Comparison of ENCODE assay signal across 8 mouse cellular contexts in the genomic region with DNA sequence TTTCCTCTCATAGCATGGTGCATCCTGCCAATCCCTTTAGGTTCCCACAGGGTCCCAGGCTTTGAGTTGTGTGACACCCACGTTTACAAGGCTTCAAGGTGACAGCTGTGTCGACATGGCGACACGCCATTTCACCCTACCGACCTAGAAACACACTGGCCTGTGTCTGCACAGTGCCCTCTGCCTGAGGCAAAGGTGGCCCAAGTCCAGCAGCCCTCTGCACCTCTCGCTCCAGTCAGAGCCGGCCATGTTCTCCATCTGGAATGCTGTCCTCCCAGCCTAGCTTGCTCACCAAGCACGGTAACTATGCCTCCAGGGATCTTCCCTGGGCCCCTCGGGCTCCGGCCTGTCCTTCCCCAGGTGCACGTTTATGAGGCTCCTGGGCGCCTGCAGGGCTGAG. TPM values are rescaled to one million over a fixed set of nuclear protein-coding genes. Genes with fewer than 3 reads are reported as not detected.
DNase-seq lines count a peak whose midpoint lies in the region; ATAC-seq and TF ChIP-seq lines count a peak whose summit lies in the region.

No protein-coding gene starts in this region.

- peak overlapping the region; percentile 67; the same call in 1 of the 2 replicates for H3K4me2 ChIP-seq in midbrain, embryonic 15.5 days

- no peak overlapping the region for H3K9ac ChIP-seq in liver, adult 2 months (ENCODE audit: low read depth, low read length)
- no peak overlapping the region for H3K9ac ChIP-seq in midbrain, embryonic 15.5 days

- no peak for TF ChIP-seq POLR2A in liver, adult 2 months (IDR thresholded peaks at IDR 0.05; ENCODE audit: extremely low read depth, insufficient read depth, low read length)
- TF ChIP-seq POLR2A in kidney, adult 2 months (IDR thresholded peaks at IDR 0.05; ENCODE audit: low read depth, low read length): no peak

- peak; percentile 61 for DNase-seq in liver, adult 2 months (ENCODE audit: extremely low read depth, low read depth, low spot score)
- DNase-seq in liver: no peak
- DNase-seq in cerebellum, adult 9-10 months: peak; percentile 57
- peak; percentile 73 for DNase-seq in kidney, adult 2 months
- no peak for DNase-seq in embryo, embryonic 10.5 days (ENCODE audit: low spot score)
- no peak for DNase-seq in left cerebral cortex, adult 8-10 months (ENCODE audit: low spot score in 2 of 2)
- no peak for DNase-seq in left cerebral cortex, adult 9 months (ENCODE audit: low spot score in 2 of 2)

- H3K79me2 ChIP-seq in liver, adult 2 months (ENCODE audit: control insufficient read depth, insufficient read depth, low read length): no peaks in the 10 kb centered on the region

- no peak overlapping the region for H3K4me3 ChIP-seq in liver, adult 2 months (ENCODE audit: insufficient read depth, low read depth, low read length)
- no peak overlapping the region for H3K4me3 ChIP-seq in kidney, adult 2 months (ENCODE audit: insufficient read depth, low read depth, low read length)
- H3K4me3 ChIP-seq in midbrain, embryonic 15.5 days: no peak overlapping the region

- H3K9me3 ChIP-seq in midbrain, embryonic 15.5 days: no peaks in the 10 kb centered on the region

- WGBS in liver, adult 2 months: 57% methylated on average over 12 of the region's 12 CpGs
- 44% methylated on average over 12 of the region's 12 CpGs for WGBS in kidney, adult 2 months
- WGBS in midbrain, embryonic 15.5 days: 82% methylated on average over 12 of the region's 12 CpGs

- H3K27ac ChIP-seq in liver, adult 2 months (replicated peaks; ENCODE audit: insufficient read depth, low read depth, low read length): no peak overlapping the region
- H3K27ac ChIP-seq in kidney, adult 2 months (ENCODE audit: insufficient read depth, low read depth, low read length): no peak overlapping the region
- H3K27ac ChIP-seq in midbrain, embryonic 15.5 days: no peak overlapping the region

- TF ChIP-seq CTCF in liver, adult 2 months (IDR thresholded peaks at IDR 0.05; ENCODE audit: low read depth, low read length): no peak
- no peak for TF ChIP-seq CTCF in kidney, adult 2 months (conservative IDR thresholded peaks at IDR 0.05; ENCODE audit: insufficient read depth, insufficient read length, low read depth, low read length)

- H3K4me1 ChIP-seq in liver, adult 2 months (ENCODE audit: control insufficient read depth, insufficient read depth, low read length): no peaks in the 10 kb centered on the region
- no peaks in the 10 kb centered on the region; the same call in 1 of the 2 replicates for H3K4me1 ChIP-seq in kidney, adult 2 months (ENCODE audit: control insufficient read depth, insufficient read depth, low read length)
- peaks cover 8% of the 10 kb centered on the region; the same call in 1 of the 2 replicates for H3K4me1 ChIP-seq in midbrain, embryonic 15.5 days

- H3K27me3 ChIP-seq in liver, adult 2 months (ENCODE audit: control insufficient read depth, insufficient read depth, low read length): no peaks in the 10 kb centered on the region
- H3K27me3 ChIP-seq in kidney, adult 2 months (replicated peaks; ENCODE audit: control insufficient read depth, insufficient read depth, low read length): no peaks in the 10 kb centered on the region
- H3K27me3 ChIP-seq in midbrain, embryonic 15.5 days (replicated peaks): no peaks in the 10 kb centered on the region

- ATAC-seq in midbrain, embryonic 15.5 days (replicated peaks): peak; percentile 19; the same call in 1 of the 2 replicates

- no peaks in the 10 kb centered on the region for H3K36me3 ChIP-seq in liver, adult 2 months (ENCODE audit: control insufficient read depth, insufficient read depth, low read length)
- no peaks in the 10 kb centered on the region for H3K36me3 ChIP-seq in kidney, adult 2 months (ENCODE audit: control insufficient read depth, insufficient read depth, low read length)
- H3K36me3 ChIP-seq in midbrain, embryonic 15.5 days (replicated peaks): no peaks in the 10 kb centered on the region

RNA-seq across cellular contexts. Expression of a gene that starts 13.9 kb away (rescaled TPM):
- 0.94 and 1.4 TPM in 2 replicates for total RNA-seq in liver, adult 2 months (2014; rRNA removed)
- 10.5 and 12.8 TPM in 2 replicates for polyA plus RNA-seq in liver, adult 2 months (2012; rRNA removed)
- polyA plus RNA-seq in kidney, adult 2 months (2012; rRNA removed): 23.9 and 28.0 TPM in 2 replicates
- 8.0 and 8.3 TPM in 2 replicates for polyA plus RNA-seq in midbrain, embryonic 15.5 days (2015; fragmentation: Nextera tagmentation; extraction: Ambion mirVana)
- 10 to 100 TPM; 13.6 to 18.7 (median 16.5) TPM for total RNA-seq in left cerebral cortex, adult 8-10 months (2022)

RNA-seq across cellular contexts. Expression of a gene that starts 46.4 kb away (rescaled TPM):
- 4.4 and 5.9 TPM in 2 replicates for total RNA-seq in liver, adult 2 months (2014; rRNA removed)
- 3.4 and 5.3 TPM in 2 replicates for polyA plus RNA-seq in liver, adult 2 months (2012; rRNA removed)
- polyA plus RNA-seq in kidney, adult 2 months (2012; rRNA removed): 9.7 and 11.5 TPM in 2 replicates
- 4.7 and 5.1 TPM in 2 replicates for polyA plus RNA-seq in midbrain, embryonic 15.5 days (2015; fragmentation: Nextera tagmentation; extraction: Ambion mirVana)
- total RNA-seq in left cerebral cortex, adult 8-10 months (2022): 10 to 100 TPM; 13.0 to 15.2 (median 14.2) TPM

Comparison
In these comparisons a context has a peak if more than half of its experiments do, and no peak if none do; other contexts are left out.
1. DNase-seq: peak in liver, adult 2 months (single experiment), cerebellum, adult 9-10 months (single experiment) and kidney, adult 2 months (single experiment); none in liver (single experiment), embryo, embryonic 10.5 days (single experiment), left cerebral cortex, adult 8-10 months (0 of 2) and left cerebral cortex, adult 9 months (0 of 2).